Mouse (Mus musculus) liver, embryonic 14.5 days (tissue): ENCODE measurements around the gene Aven.

Experiments used
- CTCF ChIP-seq: IDR thresholded peaks from 2 replicates; pipeline ENCODE4 v1.5.1; 2016; ENCODE audit warnings: antibody characterized with exemption, low read depth, control low read depth
- EP300 ChIP-seq: IDR thresholded peaks from 2 replicates; pipeline ENCODE4 v1.6.1; 2016; ENCODE audit warnings: antibody characterized with exemption, low read depth

- TF ChIP-seq EP300 (no peak), CTCF (no peak)
Measured at GRCm38 (mm10) chr2:112677246-112677645, 184.5 kb downstream of the Aven start.
